Mouse (Mus musculus) forebrain, embryonic 12.5 days (tissue): ENCODE results near the gene Rev3l. TPM values are rescaled to one million over a fixed set of nuclear protein-coding genes. Genes with fewer than 3 reads are reported as not detected.
A peak's percentile ranks its signal among the peaks of the same experiment; 100 is the strongest.

Source experiments
- ATAC-seq: fragments of 200-750 bp; cut with Nextera tagmentation; 2 replicates; pipeline ENCODE4 v1.8.0; 2017; ENCODE audit warnings: moderate TSS enrichment; ENCODE audit not compliant: low FRiP score
- H3K27ac ChIP-seq: fragments of 300-500 bp; sonication (generic); 2 replicates; pipeline ENCODE4 v1.5.1; 2016; ENCODE audit warnings: mild to moderate bottlenecking
- H3K27me3 ChIP-seq: fragments of 300-500 bp; sonication (generic); 2 replicates; pipeline ENCODE4 v1.6.1; 2016; ENCODE audit warnings: mild to moderate bottlenecking
- H3K36me3 ChIP-seq: fragments of 300-500 bp; sonication (generic); replicated peaks from 2 replicates; pipeline ENCODE4 v1.6.1; 2016; ENCODE audit warnings: mild to moderate bottlenecking
- H3K4me1 ChIP-seq: fragments of 300-500 bp; sonication (generic); 2 replicates; pipeline ENCODE4 v1.6.1; 2016
- H3K4me2 ChIP-seq: fragments of 300-500 bp; sonication (generic); 2 replicates; pipeline ENCODE4 v1.6.1; 2016; ENCODE audit warnings: mild to moderate bottlenecking, moderate library complexity
- H3K4me3 ChIP-seq: fragments of 300-500 bp; sonication (generic); replicated peaks from 2 replicates; pipeline ENCODE4 v1.5.1; 2016; ENCODE audit warnings: mild to moderate bottlenecking
- H3K9ac ChIP-seq: fragments of 300-500 bp; sonication (generic); 2 replicates; pipeline ENCODE4 v1.6.1; 2016; ENCODE audit warnings: mild to moderate bottlenecking
- H3K9me3 ChIP-seq: fragments of 300-500 bp; sonication (generic); 2 replicates; pipeline ENCODE4 v1.6.1; 2016
- WGBS: fragments of 180-500 bp; shearing (Covaris S2); methylation state at CpG from one replicate; pipeline ENCODE4 v1.1.7; 2016; 5-methylcytosine and 5-hydroxymethylcytosine counted together
- polyA plus RNA-seq: library from polyadenylated mRNA; unstranded; fragments of >200 nt; fragmentation: Nextera tagmentation; extraction: Ambion mirVana; gene quantifications from 2 replicates; pipeline ENCODE4 v1.2.1, GENCODE M21; 2016

Rev3l gene
- polyA plus RNA-seq, 1 experiment from 2014 or later: 19.9 TPM

GRCm38 (mm10) chr10:39733101-39733399 is 1.1 kb downstream of the Rev3l start:
- Histone ChIP-seq H3K27me3 (no peaks in the 10 kb centered on the region), H3K4me1 (peaks cover 17% of the 10 kb centered on the region), H3K4me3 (peak overlapping the region; percentile 91), H3K9ac (peak overlapping the region; percentile 95), H3K27ac (peak overlapping the region; percentile 100), H3K36me3 (0 out of 2 replicates have a peak, but pooled peaks cover 4% of the 10 kb centered on the region), H3K9me3 (0 out of 2 replicates have a peak, but pooled peaks cover 5% of the 10 kb centered on the region), H3K4me2 (peak overlapping the region; percentile 63)
- under 1% methylated on average over 9 of the region's 9 CpGs for WGBS
- no peak for ATAC-seq

- peaks cover 17% of the 10 kb centered on the region for H3K4me1 ChIP-seq
- H3K9me3 ChIP-seq: 0 out of 2 replicates have a peak, but pooled peaks cover 5% of the 10 kb centered on the region
- H3K9ac ChIP-seq: peak overlapping the region; percentile 95
- peak overlapping the region; percentile 91 for H3K4me3 ChIP-seq
- whole genome bisulfite sequencing: 16% methylated on average over 10 of the region's 10 CpGs
- H3K36me3 ChIP-seq: 0 out of 2 replicates have a peak, but pooled peaks cover 4% of the 10 kb centered on the region
- ATAC-seq: no peak
- no peaks in the 10 kb centered on the region for H3K27me3 ChIP-seq
- peak overlapping the region; percentile 63 for H3K4me2 ChIP-seq
- peak overlapping the region; percentile 100 for H3K27ac ChIP-seq
Measured at GRCm38 (mm10) chr10:39733421-39733930, 1.6 kb downstream of the Rev3l start.

GRCm38 (mm10) chr10:39736187-39736586 is 4.3 kb downstream of the Rev3l start:
- Histone ChIP-seq H3K4me2 (no peak overlapping the region), H3K9ac (no peak overlapping the region), H3K4me3 (no peak overlapping the region), H3K27ac (no peak overlapping the region), H3K36me3 (no peaks in the 10 kb centered on the region), H3K27me3 (no peaks in the 10 kb centered on the region), H3K9me3 (no peaks in the 10 kb centered on the region), H3K4me1 (peaks cover 12% of the 10 kb centered on the region)
- no peak for ATAC-seq
- 66% methylated on average over 4 of the region's 4 CpGs for WGBS

GRCm38 (mm10) chr10:39742057-39742456 is 10.1 kb downstream of the Rev3l start:
- Histone ChIP-seq H3K27ac (no peak overlapping the region), H3K4me3 (no peak overlapping the region), H3K4me1 (no peaks in the 10 kb centered on the region), H3K36me3 (no peaks in the 10 kb centered on the region), H3K4me2 (no peak overlapping the region), H3K9ac (no peak overlapping the region), H3K9me3 (no peaks in the 10 kb centered on the region), H3K27me3 (no peaks in the 10 kb centered on the region)
- 80% methylated on average over 4 of the region's 4 CpGs for WGBS
- no peak for ATAC-seq

GRCm38 (mm10) chr10:39764752-39765151 is 32.8 kb downstream of the Rev3l start:
- 95% methylated on average over 1 of the region's 1 CpGs for WGBS
- Histone ChIP-seq H3K9me3 (0 out of 2 replicates have a peak, but pooled peaks cover 3% of the 10 kb centered on the region), H3K27me3 (no peaks in the 10 kb centered on the region), H3K4me3 (no peak overlapping the region), H3K36me3 (0 out of 2 replicates have a peak, but pooled peaks cover 7% of the 10 kb centered on the region), H3K27ac (no peak overlapping the region), H3K4me1 (peaks cover 5% of the 10 kb centered on the region; the same call in 1 of the 2 replicates), H3K9ac (no peak overlapping the region), H3K4me2 (no peak overlapping the region)
- no peak for ATAC-seq

- no peak for ATAC-seq
- peaks cover 5% of the 10 kb centered on the region; the same call in 1 of the 2 replicates for H3K4me1 ChIP-seq
- no peak overlapping the region for H3K27ac ChIP-seq
- 94% methylated on average over 4 of the region's 4 CpGs for WGBS
- no peaks in the 10 kb centered on the region for H3K36me3 ChIP-seq
- H3K9me3 ChIP-seq: 0 out of 2 replicates have a peak, but pooled peaks cover 3% of the 10 kb centered on the region
- H3K4me2 ChIP-seq: no peak overlapping the region
- H3K4me3 ChIP-seq: no peak overlapping the region
- no peak overlapping the region for H3K9ac ChIP-seq
- no peaks in the 10 kb centered on the region for H3K27me3 ChIP-seq
Measured at GRCm38 (mm10) chr10:39766702-39767101, 34.8 kb downstream of the Rev3l start.

DNA sequence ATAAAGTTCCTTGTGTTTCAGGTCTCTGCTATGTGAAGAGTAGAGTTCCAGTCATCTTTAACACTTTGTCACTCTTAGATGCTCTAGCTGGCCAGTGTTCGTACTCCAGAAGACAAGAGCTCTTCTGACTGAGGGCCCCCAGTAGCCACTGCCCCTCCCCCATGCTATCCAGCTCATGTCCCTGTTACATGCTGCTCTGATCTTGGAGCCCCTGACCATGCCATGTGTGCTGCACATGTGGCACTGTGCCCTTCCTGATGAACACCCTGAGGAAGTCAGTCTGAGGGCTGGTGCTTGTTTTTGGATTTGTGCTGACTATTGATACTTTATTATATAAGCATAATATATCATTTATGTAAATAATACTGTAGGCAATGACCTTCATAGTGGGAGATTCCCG is 40.3 kb downstream of the Rev3l start:
- no peak overlapping the region for H3K27ac ChIP-seq
- H3K4me3 ChIP-seq: no peak overlapping the region
- H3K9me3 ChIP-seq: no peaks in the 10 kb centered on the region
- H3K36me3 ChIP-seq: no peaks in the 10 kb centered on the region
- H3K27me3 ChIP-seq: no peaks in the 10 kb centered on the region
- H3K9ac ChIP-seq: no peak overlapping the region
- H3K4me2 ChIP-seq: no peak overlapping the region
- ATAC-seq: no peak
- H3K4me1 ChIP-seq: peaks cover 5% of the 10 kb centered on the region; the same call in 1 of the 2 replicates
- WGBS: 89% methylated on average over 2 of the region's 2 CpGs

DNA sequence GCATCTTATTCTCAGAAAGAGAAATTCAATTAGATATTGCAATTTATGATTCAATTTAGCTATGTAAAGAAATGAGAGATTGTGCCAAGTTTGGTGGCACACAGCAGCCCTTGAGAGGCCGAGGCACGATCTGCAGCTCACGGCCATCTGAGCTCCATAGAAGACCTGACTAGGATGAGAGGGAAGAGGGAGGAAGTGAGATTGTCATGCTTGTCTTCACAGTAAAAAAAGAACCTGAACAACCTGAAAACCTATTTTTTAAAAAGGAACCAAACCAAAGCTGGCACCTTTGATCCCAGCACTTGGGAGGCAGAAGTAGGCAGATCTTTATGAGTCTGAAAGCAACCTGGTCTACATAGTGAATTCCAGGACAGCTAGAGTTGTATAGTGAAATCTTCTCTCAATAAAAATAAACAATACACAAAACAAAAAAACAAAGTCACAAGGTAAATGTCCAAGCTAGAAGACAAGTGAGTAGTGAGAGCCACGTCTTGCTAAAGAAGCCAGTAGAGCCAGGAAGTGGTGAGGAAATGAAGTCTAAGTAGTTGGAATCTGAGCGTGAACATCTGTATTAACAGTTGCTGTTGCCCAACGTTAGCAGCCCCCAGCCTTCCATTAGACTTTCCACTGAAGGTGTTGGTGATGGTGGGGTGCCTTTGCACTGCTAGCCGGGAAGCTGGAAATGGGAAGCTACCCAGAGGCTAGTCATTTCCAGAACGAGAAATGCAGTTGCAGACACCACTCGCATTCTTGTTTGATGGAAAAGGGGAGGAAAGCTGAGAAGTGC is 42.2 kb downstream of the Rev3l start:
- no peaks in the 10 kb centered on the region for H3K4me1 ChIP-seq
- H3K36me3 ChIP-seq: no peaks in the 10 kb centered on the region
- no peak overlapping the region for H3K4me3 ChIP-seq
- no peaks in the 10 kb centered on the region for H3K27me3 ChIP-seq
- 81% methylated on average over 9 of the region's 9 CpGs for WGBS
- no peak overlapping the region for H3K4me2 ChIP-seq
- H3K9ac ChIP-seq: no peak overlapping the region
- H3K27ac ChIP-seq: no peak overlapping the region
- ATAC-seq: no peak
- H3K9me3 ChIP-seq: no peaks in the 10 kb centered on the region

- 91% methylated on average over 3 of the region's 3 CpGs for WGBS
- Histone ChIP-seq H3K9me3 (no peaks in the 10 kb centered on the region), H3K4me3 (no peak overlapping the region), H3K4me2 (no peak overlapping the region), H3K36me3 (no peaks in the 10 kb centered on the region), H3K27ac (no peak overlapping the region), H3K9ac (no peak overlapping the region), H3K4me1 (no peaks in the 10 kb centered on the region), H3K27me3 (no peaks in the 10 kb centered on the region)
- ATAC-seq: no peak
Measured at GRCm38 (mm10) chr10:39776927-39777326, 45.0 kb downstream of the Rev3l start.

- Histone ChIP-seq H3K27me3 (no peaks in the 10 kb centered on the region), H3K4me1 (no peaks in the 10 kb centered on the region), H3K4me2 (no peak overlapping the region), H3K36me3 (no peaks in the 10 kb centered on the region), H3K27ac (no peak overlapping the region), H3K9ac (no peak overlapping the region), H3K9me3 (no peaks in the 10 kb centered on the region), H3K4me3 (no peak overlapping the region)
- ATAC-seq: no peak
- WGBS: 91% methylated on average over 4 of the region's 4 CpGs
Measured at GRCm38 (mm10) chr10:39778305-39778704, 46.4 kb downstream of the Rev3l start.

- no peak overlapping the region for H3K27ac ChIP-seq
- ATAC-seq: no peak
- H3K4me3 ChIP-seq: no peak overlapping the region
- no peak overlapping the region for H3K4me2 ChIP-seq
- H3K4me1 ChIP-seq: no peaks in the 10 kb centered on the region
- no peaks in the 10 kb centered on the region for H3K27me3 ChIP-seq
- H3K9ac ChIP-seq: no peak overlapping the region
- H3K9me3 ChIP-seq: no peaks in the 10 kb centered on the region
- 90% methylated on average over 3 of the region's 3 CpGs for WGBS
- peaks cover 8% of the 10 kb centered on the region; the same call in 1 of the 2 replicates for H3K36me3 ChIP-seq
Measured at GRCm38 (mm10) chr10:39785241-39785640, 53.3 kb downstream of the Rev3l start.

- no peak overlapping the region for H3K27ac ChIP-seq
- H3K4me3 ChIP-seq: no peak overlapping the region
- H3K27me3 ChIP-seq: no peaks in the 10 kb centered on the region
- ATAC-seq: no peak
- no peaks in the 10 kb centered on the region for H3K4me1 ChIP-seq
- no peak overlapping the region for H3K4me2 ChIP-seq
- whole genome bisulfite sequencing: 97% methylated on average over 1 of the region's 1 CpGs
- no peak overlapping the region for H3K9ac ChIP-seq
- peaks cover 14% of the 10 kb centered on the region for H3K36me3 ChIP-seq
- no peaks in the 10 kb centered on the region for H3K9me3 ChIP-seq
Measured at GRCm38 (mm10) chr10:39793295-39793694, 61.4 kb downstream of the Rev3l start.

GRCm38 (mm10) chr10:39811507-39811906 is 79.6 kb downstream of the Rev3l start:
- Histone ChIP-seq H3K4me1 (no peaks in the 10 kb centered on the region), H3K9me3 (no peaks in the 10 kb centered on the region), H3K4me2 (no peak overlapping the region), H3K27me3 (no peaks in the 10 kb centered on the region), H3K4me3 (no peak overlapping the region), H3K36me3 (peaks cover 52% of the 10 kb centered on the region), H3K27ac (no peak overlapping the region), H3K9ac (no peak overlapping the region)
- ATAC-seq: no peak
- WGBS: 60% methylated on average over 3 of the region's 3 CpGs
